Mouse (Mus musculus): ENCODE results near the gene Ccr8. TPM values are rescaled to one million over a fixed set of nuclear protein-coding genes. Genes with fewer than 3 reads are reported as not detected.

Gene Ccr8
- polyA plus RNA-seq, 1 experiment from 2014 or later, result 5.2 TPM

DNA sequence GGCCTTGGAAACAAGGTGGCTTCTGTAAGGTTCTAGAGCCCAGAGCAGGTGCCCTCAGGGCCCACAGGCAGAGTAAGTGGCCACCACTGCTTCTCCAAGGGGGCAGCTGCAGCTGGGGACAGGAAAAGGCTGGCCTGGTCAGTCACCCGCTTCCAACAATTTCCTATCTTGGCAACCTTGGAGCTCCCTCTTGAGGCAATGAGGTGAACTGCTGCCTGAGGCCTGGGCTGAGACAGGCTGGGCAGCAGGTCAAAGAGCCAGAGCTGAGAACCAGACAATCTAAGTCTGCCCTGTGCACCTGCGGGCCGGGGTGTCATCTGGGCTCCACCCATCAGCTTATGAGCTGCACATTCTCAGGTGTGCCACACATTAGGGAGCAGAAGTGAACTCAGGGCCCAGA lies 18.7 kb upstream of the Ccr8 start:
- Histone ChIP-seq H3K27ac (no peak overlapping the region), H3K27me3 (no peaks in the 10 kb centered on the region), H3K4me2 (no peak overlapping the region), H3K4me1 (0 out of 2 replicates have a peak, but pooled peaks cover 2% of the 10 kb centered on the region), H3K4me3 (no peak overlapping the region), H3K36me3 (no peaks in the 10 kb centered on the region), H3K9ac (no peak overlapping the region), H3K9me3 (no peaks in the 10 kb centered on the region)
- whole genome bisulfite sequencing, result 28% methylated on average over 3 of the region's 3 CpGs
- ATAC-seq (ENCODE audit: insufficient number of reproducible peaks, low FRiP score, low TSS enrichment, low read depth), result 0 out of 2 replicates have a peak, but pooled peaks have one; percentile 27

DNA sequence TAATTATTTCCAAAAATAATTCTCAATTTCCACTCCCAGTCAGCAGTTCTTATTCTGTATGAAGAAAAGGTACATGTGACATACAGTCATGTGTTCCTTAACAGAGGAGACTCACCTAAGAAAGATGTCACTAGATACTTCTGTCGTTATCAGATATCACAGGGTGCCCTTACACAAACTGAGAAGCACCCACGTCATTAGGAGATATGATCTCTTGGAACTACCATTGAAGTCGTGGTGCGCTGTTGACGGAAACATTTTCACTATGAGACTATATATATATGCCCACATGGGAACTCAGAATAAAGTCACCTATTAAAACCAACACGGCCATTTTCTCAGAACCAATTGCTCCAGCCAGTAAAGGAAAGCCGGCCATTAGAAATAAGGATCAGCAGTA lies 17.4 kb upstream of the Ccr8 start:
- 84% methylated on average over 7 of the region's 7 CpGs for WGBS
- no peaks in the 10 kb centered on the region for H3K9me3 ChIP-seq
- H3K27me3 ChIP-seq, result no peaks in the 10 kb centered on the region
- H3K36me3 ChIP-seq, result no peaks in the 10 kb centered on the region
- H3K27ac ChIP-seq, result no peak overlapping the region
- no peak for ATAC-seq (ENCODE audit: insufficient number of reproducible peaks, low FRiP score, low TSS enrichment, low read depth)
- H3K4me1 ChIP-seq, result 0 out of 2 replicates have a peak, but pooled peaks cover 2% of the 10 kb centered on the region
- H3K4me3 ChIP-seq, result no peak overlapping the region
- no peak overlapping the region for H3K9ac ChIP-seq
- H3K4me2 ChIP-seq, result no peak overlapping the region

DNA sequence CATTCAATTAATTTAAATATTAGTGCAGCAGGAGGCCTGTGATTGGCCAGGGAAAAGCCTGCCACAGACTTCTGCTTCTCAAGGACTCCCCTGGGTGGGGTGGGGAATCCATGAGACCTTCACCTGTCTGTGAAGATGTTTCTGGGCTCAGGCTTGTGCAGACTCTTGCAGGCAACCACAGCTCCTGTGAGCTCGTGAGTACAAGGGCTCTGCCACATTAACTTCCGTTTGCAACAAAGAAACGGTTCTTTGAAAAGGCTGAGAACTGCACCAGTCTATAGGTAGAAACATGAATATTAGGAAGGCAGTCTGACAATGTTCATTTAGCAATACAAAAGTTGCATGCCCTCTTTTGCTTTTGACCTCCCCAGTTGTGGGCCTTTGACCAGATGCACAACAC lies 13.7 kb upstream of the Ccr8 start:
- Histone ChIP-seq H3K36me3 (no peaks in the 10 kb centered on the region), H3K9ac (no peak overlapping the region), H3K27ac (no peak overlapping the region), H3K27me3 (no peaks in the 10 kb centered on the region), H3K4me1 (no peaks in the 10 kb centered on the region), H3K4me3 (no peak overlapping the region), H3K4me2 (no peak overlapping the region), H3K9me3 (no peaks in the 10 kb centered on the region)
- WGBS, result 75% methylated on average over 3 of the region's 3 CpGs
- ATAC-seq (ENCODE audit: insufficient number of reproducible peaks, low FRiP score, low TSS enrichment, low read depth), result no peak

DNA sequence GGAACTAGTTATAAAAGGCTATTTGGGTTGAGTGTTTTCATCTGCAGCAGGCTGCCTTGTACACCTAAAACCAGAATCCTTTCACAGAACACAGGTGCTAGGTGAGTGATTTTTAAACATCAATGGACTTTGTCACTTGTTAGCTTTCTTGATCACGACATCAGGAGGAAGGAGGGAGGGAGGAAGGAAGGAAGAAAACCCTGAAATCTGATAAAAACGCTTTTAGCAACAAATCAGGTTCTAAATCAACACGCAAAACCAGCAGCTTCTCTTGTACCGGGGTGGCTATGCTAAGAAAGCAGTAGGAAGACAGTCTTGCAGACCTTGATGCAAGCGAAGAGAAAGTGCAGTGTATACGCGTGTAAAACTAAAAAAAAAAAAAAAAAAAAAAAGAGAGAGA lies 12.0 kb upstream of the Ccr8 start:
- H3K4me3 ChIP-seq, result no peak overlapping the region
- no peak for ATAC-seq (ENCODE audit: insufficient number of reproducible peaks, low FRiP score, low TSS enrichment, low read depth)
- H3K4me2 ChIP-seq, result no peak overlapping the region
- H3K9ac ChIP-seq, result no peak overlapping the region
- no peaks in the 10 kb centered on the region for H3K36me3 ChIP-seq
- 76% methylated on average over 7 of the region's 7 CpGs for WGBS
- no peak overlapping the region for H3K27ac ChIP-seq
- H3K27me3 ChIP-seq, result no peaks in the 10 kb centered on the region
- H3K4me1 ChIP-seq, result no peaks in the 10 kb centered on the region
- no peaks in the 10 kb centered on the region for H3K9me3 ChIP-seq

DNA sequence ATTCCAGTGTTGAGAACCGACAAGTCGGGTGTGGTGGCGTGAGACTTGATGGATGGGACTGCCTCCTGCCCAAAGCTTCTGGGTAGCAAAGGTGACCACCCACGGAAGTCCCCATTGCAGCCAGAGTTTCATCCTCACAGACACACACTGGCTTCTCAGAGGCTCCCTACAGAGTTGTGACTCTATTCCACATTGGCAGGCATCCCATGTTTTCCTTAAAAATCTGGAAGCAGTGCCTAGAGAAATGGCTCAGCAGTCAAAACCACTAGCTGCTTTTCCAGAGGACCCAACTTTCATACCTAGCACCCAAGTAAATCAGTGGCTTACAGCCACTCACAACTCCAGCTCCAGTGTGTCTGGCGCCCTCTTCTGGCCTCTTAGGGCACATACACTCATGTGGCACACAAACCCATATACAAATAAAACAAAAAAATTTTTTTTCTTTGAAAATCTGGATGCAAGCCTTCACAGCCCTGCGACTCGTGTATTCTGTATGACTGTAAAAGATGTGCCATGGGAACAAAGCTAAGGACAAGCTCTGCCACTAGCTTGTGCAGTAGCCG lies 11.3 kb upstream of the Ccr8 start:
- Histone ChIP-seq H3K36me3 (no peaks in the 10 kb centered on the region), H3K4me2 (no peak overlapping the region), H3K27ac (no peak overlapping the region), H3K9me3 (no peaks in the 10 kb centered on the region), H3K4me3 (no peak overlapping the region), H3K27me3 (no peaks in the 10 kb centered on the region), H3K9ac (no peak overlapping the region), H3K4me1 (no peaks in the 10 kb centered on the region)
- WGBS, result 81% methylated on average over 8 of the region's 8 CpGs
- no peak for ATAC-seq (ENCODE audit: insufficient number of reproducible peaks, low FRiP score, low TSS enrichment, low read depth)

DNA sequence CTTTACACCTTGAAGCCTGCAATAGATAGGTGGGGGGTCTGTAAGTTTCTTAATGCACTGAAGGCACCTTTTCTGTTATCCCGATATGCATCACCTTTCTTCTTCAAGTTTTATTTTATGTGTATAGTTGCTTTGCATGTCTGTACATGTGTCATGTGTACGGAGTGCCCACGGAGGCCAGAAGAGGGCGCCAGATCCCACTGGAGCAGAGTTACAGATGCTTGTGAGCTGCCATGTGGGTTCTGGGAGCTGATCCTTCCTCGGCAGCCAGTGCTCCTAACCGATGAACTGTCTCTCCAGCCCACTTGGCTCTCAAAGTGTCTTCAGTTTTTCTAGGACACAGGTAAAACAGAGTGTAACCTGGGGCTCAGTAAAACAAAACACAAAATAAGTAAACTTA lies 10.7 kb upstream of the Ccr8 start:
- no peak overlapping the region for H3K9ac ChIP-seq
- no peak overlapping the region for H3K4me3 ChIP-seq
- WGBS, result 70% methylated on average over 6 of the region's 6 CpGs
- ATAC-seq (ENCODE audit: insufficient number of reproducible peaks, low FRiP score, low TSS enrichment, low read depth), result no peak
- H3K27ac ChIP-seq, result no peak overlapping the region
- no peaks in the 10 kb centered on the region for H3K9me3 ChIP-seq
- H3K4me2 ChIP-seq, result no peak overlapping the region
- H3K4me1 ChIP-seq, result no peaks in the 10 kb centered on the region
- H3K36me3 ChIP-seq, result no peaks in the 10 kb centered on the region
- H3K27me3 ChIP-seq, result no peaks in the 10 kb centered on the region

DNA sequence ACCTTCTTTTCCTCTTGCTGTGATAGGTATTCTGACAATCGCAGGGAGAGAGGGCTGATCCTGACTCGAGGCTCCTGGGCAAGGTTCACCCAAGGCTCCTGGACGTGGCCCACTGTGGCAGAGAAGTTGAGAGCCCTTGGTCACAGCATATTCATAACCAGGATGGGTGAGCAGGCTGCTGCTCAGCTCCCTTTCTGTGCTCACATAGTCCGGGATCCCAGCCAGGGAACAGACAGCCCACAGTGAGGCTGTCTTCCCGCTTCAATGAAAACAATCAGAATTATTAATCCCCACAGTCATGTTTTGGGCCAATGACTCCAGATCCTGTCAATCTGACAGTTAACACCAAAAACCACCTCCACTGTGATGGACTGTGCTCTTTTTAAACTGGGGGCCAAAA lies 9.9 kb upstream of the Ccr8 start:
- Histone ChIP-seq H3K9me3 (no peaks in the 10 kb centered on the region), H3K4me3 (no peak overlapping the region), H3K27me3 (no peaks in the 10 kb centered on the region), H3K27ac (no peak overlapping the region), H3K4me2 (no peak overlapping the region), H3K36me3 (no peaks in the 10 kb centered on the region), H3K4me1 (no peaks in the 10 kb centered on the region), H3K9ac (no peak overlapping the region)
- WGBS, result 85% methylated on average over 5 of the region's 5 CpGs
- no peak for ATAC-seq (ENCODE audit: insufficient number of reproducible peaks, low FRiP score, low TSS enrichment, low read depth)

DNA sequence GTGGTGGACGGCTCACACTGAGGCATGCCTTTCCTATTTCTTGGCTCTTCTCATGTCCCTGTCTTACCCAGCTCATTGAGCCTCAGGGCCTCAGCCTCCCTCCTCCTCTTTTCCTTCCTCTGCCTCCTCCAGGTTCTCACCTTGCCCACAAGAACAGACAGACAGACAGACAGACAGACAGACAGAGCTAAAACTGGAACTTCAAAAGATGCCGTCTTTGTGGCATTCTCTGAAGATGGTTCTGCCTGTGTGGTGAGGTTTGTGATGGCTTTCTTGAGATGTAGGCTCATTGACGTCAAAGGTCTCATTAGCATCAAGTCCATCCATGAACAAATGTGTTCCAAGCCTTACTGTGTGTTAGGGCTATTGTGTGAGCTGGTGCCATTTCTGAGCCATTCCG lies 9.2 kb upstream of the Ccr8 start:
- WGBS, result 78% methylated on average over 4 of the region's 4 CpGs
- Histone ChIP-seq H3K4me3 (no peak overlapping the region), H3K27me3 (no peaks in the 10 kb centered on the region), H3K9me3 (no peaks in the 10 kb centered on the region), H3K4me2 (no peak overlapping the region), H3K36me3 (no peaks in the 10 kb centered on the region), H3K27ac (no peak overlapping the region), H3K9ac (no peak overlapping the region), H3K4me1 (no peaks in the 10 kb centered on the region)
- no peak for ATAC-seq (ENCODE audit: insufficient number of reproducible peaks, low FRiP score, low TSS enrichment, low read depth)

DNA sequence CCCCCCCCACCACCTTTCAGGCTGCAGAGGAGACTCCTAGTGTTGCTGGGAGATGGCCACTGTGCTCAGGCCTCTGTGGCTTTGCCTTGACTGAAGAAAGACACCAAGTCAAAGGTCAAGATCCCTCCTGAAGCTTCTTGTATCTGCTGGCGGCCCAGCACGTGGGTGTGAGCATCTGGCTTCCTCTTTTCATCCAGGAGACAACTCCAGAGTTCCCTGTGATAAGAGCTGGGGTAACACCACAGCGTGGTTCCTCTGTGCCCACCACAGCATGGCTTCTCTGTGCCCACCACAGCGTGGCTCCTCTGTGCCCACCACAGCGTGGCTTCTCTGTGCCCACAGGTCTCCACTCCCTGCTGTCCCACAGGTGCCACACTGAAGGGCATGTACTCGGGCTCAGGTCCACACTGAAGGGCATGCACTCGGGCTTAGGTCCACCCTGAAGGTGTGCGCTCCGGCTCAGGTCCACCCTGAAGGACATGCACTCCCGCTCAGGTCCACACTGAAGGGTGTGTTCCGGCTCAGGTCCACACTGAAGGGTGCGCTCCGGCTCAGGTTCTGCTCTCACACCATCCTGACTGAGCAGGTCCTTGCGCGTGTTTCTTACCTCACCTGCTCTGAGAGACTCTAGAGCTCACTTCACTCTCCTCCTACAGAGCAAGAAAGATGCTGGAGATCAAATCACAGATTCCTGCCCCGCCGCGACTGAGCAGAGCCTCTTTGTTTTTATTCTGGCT lies 8.6 kb upstream of the Ccr8 start:
- Histone ChIP-seq H3K36me3 (no peaks in the 10 kb centered on the region), H3K9ac (no peak overlapping the region), H3K27ac (no peak overlapping the region), H3K9me3 (no peaks in the 10 kb centered on the region), H3K4me2 (no peak overlapping the region), H3K4me3 (no peak overlapping the region), H3K4me1 (no peaks in the 10 kb centered on the region), H3K27me3 (no peaks in the 10 kb centered on the region)
- WGBS, result 82% methylated on average over 18 of the region's 18 CpGs
- no peak for ATAC-seq (ENCODE audit: insufficient number of reproducible peaks, low FRiP score, low TSS enrichment, low read depth)

DNA sequence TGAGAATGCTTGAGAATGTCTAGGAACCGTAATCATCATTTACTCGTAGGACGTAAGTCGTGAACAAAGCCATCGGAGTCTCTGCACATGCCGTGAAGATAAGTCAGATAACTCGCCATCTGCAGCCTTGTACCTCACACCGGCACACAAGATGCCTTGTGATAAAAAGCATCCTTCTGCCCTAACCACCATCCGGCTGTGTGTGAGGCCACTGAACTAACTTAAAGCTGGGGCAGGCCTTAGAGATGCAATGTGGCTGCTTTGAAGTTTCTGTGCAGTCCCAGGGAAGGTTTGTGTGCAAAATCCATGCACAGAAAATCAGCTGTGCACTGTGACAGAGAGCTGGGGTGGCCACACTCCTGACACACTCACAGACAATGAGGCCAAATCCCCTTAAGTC lies 7.5 kb upstream of the Ccr8 start:
- Histone ChIP-seq H3K4me2 (no peak overlapping the region), H3K36me3 (no peaks in the 10 kb centered on the region), H3K4me3 (no peak overlapping the region), H3K9ac (no peak overlapping the region), H3K27me3 (no peaks in the 10 kb centered on the region), H3K9me3 (no peaks in the 10 kb centered on the region), H3K27ac (no peak overlapping the region), H3K4me1 (no peaks in the 10 kb centered on the region)
- ATAC-seq (ENCODE audit: insufficient number of reproducible peaks, low FRiP score, low TSS enrichment, low read depth), result no peak
- 74% methylated on average over 9 of the region's 9 CpGs for WGBS

DNA sequence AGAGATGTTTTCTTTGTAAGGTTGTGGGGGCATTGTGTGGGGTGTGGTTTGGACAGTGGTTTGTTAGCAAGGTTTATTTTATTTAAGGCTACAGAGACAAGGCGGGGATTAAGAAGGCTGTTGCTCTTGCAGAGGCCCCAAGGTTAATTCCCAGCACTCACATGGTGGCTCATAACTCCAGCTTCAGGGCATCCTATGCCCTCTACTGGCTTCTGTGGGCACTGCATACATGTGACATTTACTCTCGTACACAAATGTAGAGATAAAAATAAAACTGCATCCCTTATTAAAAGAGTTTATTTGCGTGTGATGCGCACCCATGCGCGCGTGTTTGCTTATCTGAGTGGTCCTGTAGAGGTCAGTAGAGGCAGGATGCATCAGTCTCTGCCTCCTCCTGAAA lies 2.8 kb upstream of the Ccr8 start:
- H3K36me3 ChIP-seq, result no peaks in the 10 kb centered on the region
- ATAC-seq (ENCODE audit: insufficient number of reproducible peaks, low FRiP score, low TSS enrichment, low read depth), result no peak

DNA sequence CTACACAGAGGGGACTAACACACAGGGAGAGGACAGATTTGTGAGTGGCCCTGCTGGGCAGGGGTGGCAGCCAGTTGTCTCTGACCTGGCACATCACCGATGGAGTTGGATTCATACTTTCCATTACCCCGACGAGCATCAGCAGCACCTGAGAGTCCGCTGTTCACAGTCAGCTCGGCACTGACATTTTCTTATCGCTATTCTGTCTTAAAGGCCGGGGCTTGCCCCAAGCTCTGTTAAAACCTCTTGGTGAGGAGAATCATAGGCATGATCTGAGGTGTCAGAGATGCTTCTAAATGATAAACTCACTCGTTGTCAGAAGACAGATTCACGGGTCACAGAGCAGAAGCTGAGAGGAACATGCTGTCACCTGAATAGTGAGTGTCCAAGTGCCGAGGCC lies 828 bp upstream of the Ccr8 start:
- no peaks in the 10 kb centered on the region for H3K27me3 ChIP-seq
- WGBS, result 85% methylated on average over 10 of the region's 10 CpGs
- H3K4me1 ChIP-seq, result no peaks in the 10 kb centered on the region
- H3K36me3 ChIP-seq, result no peaks in the 10 kb centered on the region
- H3K4me3 ChIP-seq, result no peak overlapping the region
- no peak overlapping the region for H3K4me2 ChIP-seq
- no peak overlapping the region for H3K27ac ChIP-seq
- H3K9me3 ChIP-seq, result no peaks in the 10 kb centered on the region
- ATAC-seq (ENCODE audit: insufficient number of reproducible peaks, low FRiP score, low TSS enrichment, low read depth), result no peak
- no peak overlapping the region for H3K9ac ChIP-seq

More for the DNA sequence above, 2.8 kb upstream of the Ccr8 start:
- H3K4me1 ChIP-seq, result no peaks in the 10 kb centered on the region
- no peak overlapping the region for H3K9ac ChIP-seq
- H3K4me3 ChIP-seq, result no peak overlapping the region
- H3K27me3 ChIP-seq, result no peaks in the 10 kb centered on the region
- WGBS, result 89% methylated on average over 7 of the region's 7 CpGs
- no peak overlapping the region for H3K27ac ChIP-seq
- H3K4me2 ChIP-seq, result no peak overlapping the region
- H3K9me3 ChIP-seq, result no peaks in the 10 kb centered on the region

DNA sequence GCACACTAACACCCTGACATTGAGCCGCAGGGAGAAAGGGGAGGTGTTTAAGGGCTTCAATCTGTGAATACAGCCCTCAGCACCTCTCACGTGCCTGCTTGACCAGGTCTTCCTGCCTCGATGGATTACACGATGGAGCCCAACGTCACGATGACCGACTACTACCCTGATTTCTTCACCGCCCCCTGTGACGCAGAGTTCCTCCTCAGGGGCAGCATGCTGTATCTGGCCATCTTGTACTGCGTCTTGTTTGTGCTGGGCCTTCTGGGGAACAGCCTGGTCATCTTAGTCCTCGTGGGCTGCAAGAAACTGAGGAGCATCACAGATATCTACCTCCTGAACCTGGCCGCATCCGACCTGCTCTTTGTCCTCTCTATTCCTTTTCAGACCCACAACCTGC lies 1.8 kb downstream of the Ccr8 start:
- no peak overlapping the region for H3K4me3 ChIP-seq
- no peak overlapping the region for H3K27ac ChIP-seq
- no peak overlapping the region for H3K9ac ChIP-seq
- WGBS, result 87% methylated on average over 13 of the region's 13 CpGs
- ATAC-seq (ENCODE audit: insufficient number of reproducible peaks, low FRiP score, low TSS enrichment, low read depth), result no peak
- no peaks in the 10 kb centered on the region for H3K9me3 ChIP-seq
- H3K27me3 ChIP-seq, result no peaks in the 10 kb centered on the region
- H3K4me2 ChIP-seq, result no peak overlapping the region
- H3K4me1 ChIP-seq, result no peaks in the 10 kb centered on the region
- H3K36me3 ChIP-seq, result no peaks in the 10 kb centered on the region
